Mouse (Mus musculus): ENCODE results near the gene Iqcd. TPM values are rescaled to one million over a fixed set of nuclear protein-coding genes. Genes with fewer than 3 reads are reported as not detected.
A peak's percentile ranks its signal among the peaks of the same experiment; 100 is the strongest.

The Iqcd gene
- total RNA-seq, 1 experiment from 2014 or later, result not detected

DNA sequence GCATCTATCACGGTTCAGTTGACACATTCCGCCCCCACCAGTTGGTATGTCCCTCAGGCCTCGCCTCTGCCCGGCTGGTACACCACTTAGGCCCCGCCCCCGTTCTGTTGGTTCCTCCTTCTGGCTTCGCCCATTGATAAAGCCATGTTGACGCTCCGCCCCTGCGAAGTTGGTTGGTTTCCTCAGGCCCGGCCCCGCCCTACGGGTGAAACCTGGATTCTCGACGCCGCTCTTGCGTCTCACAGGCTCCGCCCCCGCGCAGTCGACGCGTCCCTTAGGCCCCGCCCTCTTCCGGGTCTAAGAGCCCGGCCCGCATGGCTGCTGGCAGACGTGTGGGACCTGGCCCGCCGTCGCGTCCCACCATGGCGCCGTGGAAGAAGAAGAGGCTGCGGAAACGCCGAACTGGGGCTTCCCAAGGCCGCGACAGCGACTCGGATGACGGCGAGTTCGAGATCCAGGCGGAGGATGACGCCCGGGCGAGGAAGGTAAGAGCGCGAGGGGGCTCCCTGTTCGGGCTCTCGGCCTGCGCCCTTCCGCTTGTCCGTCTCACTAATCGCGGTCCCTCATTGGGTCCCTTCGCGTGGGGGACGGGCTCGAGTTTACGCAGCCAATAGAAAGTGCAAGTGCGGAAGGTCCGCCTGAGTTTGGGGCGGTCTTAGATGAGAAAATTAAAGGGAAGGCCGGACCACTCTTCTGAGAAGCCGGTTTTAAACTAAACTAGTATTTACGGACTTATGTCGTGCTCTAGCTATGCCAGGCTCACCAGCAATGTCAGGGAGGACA, 24.2 kb downstream of the Iqcd start:
- ATAC-seq (replicated peaks in 1 of 2; ENCODE audit: insufficient read depth in 1 of 2, low FRiP score in 2 of 2, low TSS enrichment in 1 of 2, low read depth in 1 of 2, poor library complexity in 2 of 2, severe bottlenecking in 2 of 2), result peak; percentile 91 to 92

DNA sequence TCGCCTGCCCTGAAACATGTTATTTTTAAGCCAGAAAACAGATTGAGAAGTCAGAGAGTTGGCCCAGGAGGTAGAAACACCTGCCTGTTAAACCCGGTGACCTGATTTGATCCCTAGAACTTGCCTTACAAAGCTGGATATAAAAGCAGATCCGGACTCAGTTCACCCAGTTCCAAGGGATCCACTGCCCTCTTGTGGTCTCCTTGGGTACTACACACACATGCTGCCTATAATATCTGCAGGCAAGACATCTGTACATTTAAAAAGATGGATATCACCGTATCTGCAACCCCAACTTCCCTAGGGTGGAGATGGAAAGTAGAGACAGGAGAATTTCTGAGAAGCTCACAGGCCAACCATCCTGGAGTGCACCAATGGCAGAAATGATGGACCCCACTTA, 27.1 kb downstream of the Iqcd start:
- ATAC-seq (replicated peaks in 1 of 2; ENCODE audit: insufficient read depth in 1 of 2, low FRiP score in 2 of 2, low TSS enrichment in 1 of 2, low read depth in 1 of 2, poor library complexity in 2 of 2, severe bottlenecking in 2 of 2), result no peak

DNA sequence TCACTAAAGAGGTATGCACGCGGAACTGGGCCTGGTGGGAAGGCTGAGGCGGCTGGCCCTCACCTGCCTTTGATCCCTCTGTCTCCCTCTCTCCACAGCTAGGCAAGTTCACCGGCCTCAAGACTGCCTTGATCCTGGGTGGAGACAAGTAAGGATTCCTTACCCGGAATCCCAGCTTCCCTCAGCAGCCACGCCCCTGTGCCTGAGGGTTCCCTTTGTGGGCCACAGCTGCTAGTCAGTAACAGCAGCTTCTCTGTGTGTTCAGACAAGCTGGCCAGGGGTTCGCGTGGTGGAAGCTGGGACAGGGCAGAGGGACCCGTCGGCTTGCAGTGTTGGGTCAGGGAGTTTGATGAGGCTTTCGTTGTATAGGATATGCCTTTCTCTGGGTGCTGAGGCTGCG, 30.0 kb downstream of the Iqcd start:
- no peak for ATAC-seq (replicated peaks in 1 of 2; ENCODE audit: insufficient read depth in 1 of 2, low FRiP score in 2 of 2, low TSS enrichment in 1 of 2, low read depth in 1 of 2, poor library complexity in 2 of 2, severe bottlenecking in 2 of 2)

DNA sequence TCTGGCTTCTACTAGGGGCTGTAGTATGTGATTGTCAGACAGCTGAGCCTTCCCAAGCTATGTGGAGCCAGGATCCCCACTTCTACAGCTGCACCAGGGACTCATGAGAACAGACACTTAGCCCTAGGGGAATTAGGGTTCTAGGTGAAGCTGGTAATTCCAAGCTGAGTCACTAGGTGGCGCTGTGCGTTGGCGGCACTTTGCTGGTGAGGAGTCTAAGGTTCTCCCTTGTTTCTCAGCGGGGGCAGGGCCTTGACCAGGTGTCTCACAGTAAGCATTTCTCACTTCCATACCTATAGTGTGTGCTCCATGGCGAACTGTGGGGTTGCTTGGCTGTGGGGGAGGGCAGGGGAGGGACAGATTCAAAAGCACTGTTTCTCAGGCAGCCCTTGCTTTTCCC, 30.4 kb downstream of the Iqcd start:
- ATAC-seq (replicated peaks in 1 of 2; ENCODE audit: insufficient read depth in 1 of 2, low FRiP score in 2 of 2, low TSS enrichment in 1 of 2, low read depth in 1 of 2, poor library complexity in 2 of 2, severe bottlenecking in 2 of 2), result no peak

DNA sequence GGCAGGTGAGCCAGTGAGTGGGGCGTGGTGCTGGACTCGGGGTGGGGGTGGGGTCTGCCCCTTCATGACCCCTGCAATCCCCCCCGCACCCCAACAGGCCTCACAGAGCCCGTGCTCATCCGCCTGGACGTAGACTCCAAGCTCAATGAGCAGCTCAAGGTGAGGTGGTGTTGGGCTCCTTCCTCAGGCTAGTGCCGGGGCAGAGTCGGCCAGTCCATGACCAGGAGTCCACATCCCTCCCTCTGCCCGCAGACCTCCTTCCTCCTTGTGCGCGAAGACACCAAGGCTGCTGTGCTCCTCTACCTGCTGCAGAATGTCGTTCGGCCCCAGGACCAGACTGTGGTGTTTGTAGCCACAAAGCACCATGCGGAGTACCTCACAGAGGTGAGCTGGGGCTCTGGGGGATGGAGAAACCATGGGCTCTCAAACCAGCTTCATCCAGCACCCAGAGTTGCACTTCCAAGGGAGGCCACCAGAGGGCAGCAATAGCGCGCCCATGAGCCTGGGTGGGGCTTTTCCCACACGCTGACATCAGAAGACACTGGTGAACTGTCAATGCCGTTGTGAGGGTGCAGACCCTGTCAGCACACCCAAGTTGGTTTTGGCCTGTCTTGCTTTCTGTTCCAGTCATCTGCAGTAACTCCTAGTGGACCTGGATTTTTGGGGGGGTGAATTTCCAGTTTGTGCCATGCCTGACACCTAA, 31.7 kb downstream of the Iqcd start:
- ATAC-seq (replicated peaks in 1 of 2; ENCODE audit: insufficient read depth in 1 of 2, low FRiP score in 2 of 2, low TSS enrichment in 1 of 2, low read depth in 1 of 2, poor library complexity in 2 of 2, severe bottlenecking in 2 of 2), result peak; percentile 44 to 46; a peak in 2 of 4 replicates

DNA sequence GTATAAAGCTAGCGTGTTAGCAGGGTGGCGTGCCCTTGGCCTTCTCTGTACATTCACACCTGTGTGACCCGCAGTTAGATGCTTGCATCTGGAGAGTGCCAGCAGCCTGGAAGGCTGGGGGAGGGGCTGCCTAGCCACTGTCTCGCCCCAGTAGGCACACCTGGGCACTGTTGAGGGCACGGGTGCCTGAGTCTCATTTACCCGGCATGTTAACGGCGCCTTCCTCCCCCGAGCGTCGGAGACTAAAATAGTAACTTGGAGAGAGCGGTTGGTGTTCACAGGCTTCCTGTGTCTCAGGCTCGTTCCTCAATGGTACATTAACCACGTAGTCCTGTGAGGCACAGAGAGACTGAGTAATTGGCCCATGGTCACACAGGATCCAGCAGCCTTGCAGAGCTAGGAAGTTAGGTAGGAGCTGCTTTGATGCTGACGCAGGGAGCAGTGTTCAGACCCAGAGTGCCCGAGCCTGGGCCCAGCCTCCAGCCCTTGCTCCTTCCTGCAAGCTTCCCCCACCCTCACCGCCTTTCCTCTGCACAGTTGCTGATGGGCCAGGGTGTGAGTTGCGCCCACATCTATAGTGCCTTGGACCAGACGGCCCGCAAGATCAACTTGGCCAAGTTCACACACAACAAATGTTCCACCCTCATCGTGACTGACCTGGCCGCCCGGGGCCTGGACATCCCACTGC, 32.4 kb downstream of the Iqcd start:
- ATAC-seq (replicated peaks in 1 of 2; ENCODE audit: insufficient read depth in 1 of 2, low FRiP score in 2 of 2, low TSS enrichment in 1 of 2, low read depth in 1 of 2, poor library complexity in 2 of 2, severe bottlenecking in 2 of 2), result 0 out of 4 replicates have a peak, but pooled peaks of 1 of the 2 experiments have one; percentile 7

DNA sequence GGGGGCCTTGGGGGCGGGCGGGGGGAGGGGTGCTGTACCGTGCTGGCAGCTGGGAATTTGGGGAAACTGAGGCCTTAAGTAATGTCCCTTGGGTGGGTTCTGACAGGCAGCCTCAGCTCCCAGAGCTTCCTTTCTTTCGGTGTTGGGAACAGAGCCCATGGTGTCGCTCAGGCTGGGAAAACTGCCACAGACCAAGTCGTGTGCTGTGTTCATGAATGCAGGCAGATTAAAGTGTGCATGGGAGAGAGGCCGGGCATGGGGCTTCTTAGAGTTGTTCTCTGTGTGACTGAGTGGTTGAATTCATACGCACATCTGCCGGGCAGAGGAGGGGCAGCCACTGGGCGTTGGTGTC, 33.0 kb downstream of the Iqcd start:
- ATAC-seq (replicated peaks in 1 of 2; ENCODE audit: insufficient read depth in 1 of 2, low FRiP score in 2 of 2, low TSS enrichment in 1 of 2, low read depth in 1 of 2, poor library complexity in 2 of 2, severe bottlenecking in 2 of 2), result no peak

DNA sequence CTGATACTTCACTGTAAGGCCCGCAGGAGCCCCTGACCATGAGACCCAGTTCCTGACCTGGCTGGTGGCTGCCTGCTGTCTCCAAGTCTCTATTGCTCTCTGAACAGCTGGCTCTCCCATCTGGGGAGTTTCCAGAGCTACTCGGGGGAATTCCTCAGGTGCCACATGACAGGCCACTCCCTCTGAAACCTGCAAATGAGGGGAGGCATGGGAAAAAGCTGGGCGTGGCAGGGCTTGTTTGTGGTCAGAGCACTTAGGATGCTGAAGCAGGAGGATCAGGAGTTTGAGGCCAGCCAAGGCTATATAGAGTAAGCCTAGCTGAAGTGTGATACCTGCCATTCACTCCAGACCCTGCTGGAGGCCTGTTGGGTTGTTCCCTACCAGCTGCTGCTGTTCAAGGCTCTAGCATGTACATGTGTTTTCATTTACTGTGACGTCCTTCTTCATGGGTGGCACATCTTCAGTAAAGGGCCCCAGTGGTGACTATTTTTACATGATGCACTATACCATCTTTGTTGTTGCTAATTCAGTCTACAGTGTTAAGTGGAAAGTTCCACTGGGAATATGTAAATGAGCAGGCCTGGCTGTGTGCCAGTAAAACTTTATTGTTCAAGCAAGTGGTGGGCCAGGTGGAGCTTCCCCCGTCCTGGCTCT, 33.5 kb downstream of the Iqcd start:
- ATAC-seq (replicated peaks in 1 of 2; ENCODE audit: insufficient read depth in 1 of 2, low FRiP score in 2 of 2, low TSS enrichment in 1 of 2, low read depth in 1 of 2, poor library complexity in 2 of 2, severe bottlenecking in 2 of 2), result no peak

DNA sequence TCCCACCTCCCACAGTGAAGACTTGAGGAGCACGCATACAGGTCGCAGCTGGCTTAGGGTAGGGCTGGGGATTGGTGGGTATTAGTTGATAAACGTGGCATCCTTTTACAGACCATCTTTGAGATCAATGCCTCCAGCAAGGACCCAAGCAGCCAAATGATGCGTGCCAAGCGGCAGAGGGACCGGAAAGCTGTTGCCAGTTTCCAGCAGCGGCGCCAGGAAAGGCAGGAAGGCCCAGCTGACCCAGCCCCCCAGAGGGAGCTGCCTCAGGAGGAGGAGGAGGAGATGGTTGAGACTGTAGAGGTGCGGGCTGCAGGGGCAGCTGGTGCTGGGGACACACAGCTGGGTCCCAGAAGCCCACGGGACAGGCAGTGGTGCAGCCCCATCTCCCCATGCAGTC, 35.6 kb downstream of the Iqcd start:
- ATAC-seq (replicated peaks in 1 of 2; ENCODE audit: insufficient read depth in 1 of 2, low FRiP score in 2 of 2, low TSS enrichment in 1 of 2, low read depth in 1 of 2, poor library complexity in 2 of 2, severe bottlenecking in 2 of 2), result no peak

DNA sequence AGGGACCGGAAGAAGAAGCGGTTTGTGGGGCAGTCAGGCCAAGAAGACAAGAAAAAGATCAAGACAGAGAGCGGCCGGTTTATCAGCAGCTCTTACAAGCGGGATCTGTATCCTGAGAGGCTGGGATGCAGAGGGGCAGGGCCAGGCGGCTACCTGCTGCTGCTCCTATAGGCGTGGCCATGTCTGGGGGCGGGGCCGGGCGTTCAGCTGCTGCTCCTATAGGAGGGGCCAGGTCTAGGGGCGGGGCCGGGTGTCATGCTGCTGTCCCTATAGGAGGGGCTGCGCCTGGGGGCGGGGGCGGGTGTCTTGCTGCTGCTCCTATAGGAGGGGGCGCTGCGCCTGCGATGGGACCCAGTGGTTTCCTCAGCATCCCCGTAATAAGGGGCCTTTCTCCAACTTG, 37.6 kb downstream of the Iqcd start:
- no peak for ATAC-seq (replicated peaks in 1 of 2; ENCODE audit: insufficient read depth in 1 of 2, low FRiP score in 2 of 2, low TSS enrichment in 1 of 2, low read depth in 1 of 2, poor library complexity in 2 of 2, severe bottlenecking in 2 of 2)

DNA sequence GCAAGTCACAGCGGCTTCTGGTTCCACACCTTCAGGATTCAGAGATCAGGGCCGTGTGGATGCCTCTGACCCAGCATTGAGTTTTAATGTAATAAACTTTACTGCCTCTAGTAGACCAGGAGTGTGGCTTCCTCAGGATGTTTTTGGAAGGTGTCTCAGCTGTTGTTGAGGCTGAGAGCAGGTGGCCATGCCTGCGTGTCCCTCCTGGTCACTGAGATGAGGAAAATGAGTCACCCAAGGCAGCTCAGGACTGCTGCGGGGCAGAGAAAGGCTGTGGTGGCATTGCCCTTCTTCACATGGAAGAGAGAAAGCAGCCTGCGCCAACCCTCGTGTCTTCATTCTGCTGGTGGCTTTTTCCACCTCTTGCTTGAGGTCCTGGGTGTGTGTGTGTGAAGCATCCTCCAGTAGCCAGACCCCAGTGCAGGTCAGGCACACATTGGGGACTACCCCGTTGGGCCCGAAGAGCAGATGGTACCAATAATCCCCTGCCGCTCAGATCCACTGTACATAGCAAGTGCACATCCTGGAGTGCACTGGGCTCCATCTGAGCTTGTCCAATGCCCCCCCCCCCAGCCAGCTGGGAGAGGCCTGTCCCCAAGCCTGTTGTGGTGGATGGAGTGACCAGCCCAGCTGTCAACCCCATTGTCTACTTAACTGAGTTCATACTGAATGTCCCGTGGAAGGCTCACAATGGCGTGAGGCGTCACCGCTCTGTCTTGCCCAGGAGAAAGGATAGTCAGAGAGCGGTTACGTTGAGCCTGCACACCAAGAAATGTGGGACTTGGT, 38.9 kb downstream of the Iqcd start:
- no peak for ATAC-seq (replicated peaks in 1 of 2; ENCODE audit: insufficient read depth in 1 of 2, low FRiP score in 2 of 2, low TSS enrichment in 1 of 2, low read depth in 1 of 2, poor library complexity in 2 of 2, severe bottlenecking in 2 of 2)

DNA sequence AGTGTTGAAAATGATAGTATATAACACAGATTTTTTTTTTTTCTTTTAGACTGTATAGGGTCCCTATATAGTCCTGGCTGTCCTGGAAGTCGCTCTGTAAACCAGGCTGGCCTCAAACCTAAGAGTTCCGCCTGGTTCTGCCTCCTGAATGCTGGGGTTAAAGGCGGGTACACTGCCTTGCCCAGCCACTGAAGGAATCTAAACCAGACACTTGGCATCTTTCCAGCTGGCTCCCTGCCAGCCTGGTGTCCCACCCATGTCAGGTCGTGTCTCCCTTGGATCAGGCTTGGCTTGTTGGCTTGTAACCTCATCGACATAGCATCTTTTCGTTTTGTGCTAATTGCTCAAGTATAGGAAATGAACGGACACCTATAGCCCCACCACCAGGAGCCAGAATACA, 39.8 kb downstream of the Iqcd start:
- ATAC-seq (replicated peaks in 1 of 2; ENCODE audit: insufficient read depth in 1 of 2, low FRiP score in 2 of 2, low TSS enrichment in 1 of 2, low read depth in 1 of 2, poor library complexity in 2 of 2, severe bottlenecking in 2 of 2), result no peak

DNA sequence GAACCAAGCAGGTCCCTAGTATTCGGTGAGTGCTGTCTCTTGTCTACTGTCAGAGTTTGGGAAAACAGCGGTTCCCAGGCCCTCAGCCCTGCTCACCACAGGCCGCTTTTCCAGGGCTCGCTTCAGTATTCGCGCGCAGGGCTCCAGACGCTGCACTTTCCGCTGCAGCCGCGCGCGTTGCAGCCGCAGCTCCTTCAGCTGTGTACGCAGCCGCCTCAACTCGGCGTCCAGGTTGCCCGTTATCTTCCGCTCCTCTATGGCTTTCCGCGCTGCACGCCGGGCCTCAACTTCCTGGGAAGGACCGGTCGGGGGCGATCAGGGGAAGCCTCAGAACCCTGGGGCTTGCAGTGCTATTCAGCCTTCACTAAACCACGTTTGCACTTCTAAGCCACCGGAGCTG, 42.3 kb downstream of the Iqcd start:
- peak in 1 of 2 experiments; percentile 38; a peak in 3 of 4 replicates for ATAC-seq (replicated peaks in 1 of 2; ENCODE audit: insufficient read depth in 1 of 2, low FRiP score in 2 of 2, low TSS enrichment in 1 of 2, low read depth in 1 of 2, poor library complexity in 2 of 2, severe bottlenecking in 2 of 2)

DNA sequence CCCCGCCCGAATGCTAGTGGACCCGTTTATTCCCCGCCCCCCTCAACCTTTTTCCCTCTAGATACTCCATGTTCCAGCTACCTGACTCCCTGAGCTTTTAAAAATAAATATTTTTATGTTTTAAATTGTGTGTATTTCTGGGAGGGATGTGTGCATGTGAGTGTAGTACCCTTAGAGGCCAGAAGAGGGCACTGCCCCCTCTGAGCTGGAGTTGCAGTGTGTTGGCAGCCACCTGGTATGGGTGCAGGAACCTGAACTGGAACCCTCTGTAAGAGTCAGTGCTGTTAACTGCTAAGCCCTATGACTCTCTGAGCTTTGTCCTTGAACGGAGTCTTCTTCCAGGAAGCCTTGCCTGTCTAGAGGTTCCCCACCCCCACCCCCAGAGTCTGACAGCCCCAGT, 43.1 kb downstream of the Iqcd start:
- ATAC-seq (replicated peaks in 1 of 2; ENCODE audit: insufficient read depth in 1 of 2, low FRiP score in 2 of 2, low TSS enrichment in 1 of 2, low read depth in 1 of 2, poor library complexity in 2 of 2, severe bottlenecking in 2 of 2), result no peak

DNA sequence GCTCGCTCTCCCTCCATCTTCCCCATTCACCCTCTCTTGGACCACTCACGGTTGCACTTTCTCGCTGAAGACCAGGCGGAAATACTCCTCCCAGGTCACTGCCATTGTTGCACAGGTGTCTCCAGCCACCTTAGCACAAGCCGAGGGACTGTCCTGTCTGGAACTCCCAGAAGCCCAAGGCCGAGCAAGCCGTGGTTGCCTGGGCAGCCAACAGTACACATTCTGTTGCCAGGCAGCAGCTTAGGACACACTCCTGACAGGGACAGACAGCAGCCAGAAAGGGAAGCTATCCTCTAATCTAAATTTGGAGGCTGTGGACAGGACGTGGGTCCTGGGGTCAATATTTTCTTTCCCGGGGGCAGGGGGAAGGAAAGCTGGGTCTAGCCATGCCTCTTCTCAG, 45.3 kb downstream of the Iqcd start, which contains the start of gene Cfap73:
Gene Cfap73, minus strand, starts transcription at position 105 of the 400 bp plus-strand sequence.
- no peak for ATAC-seq (replicated peaks in 1 of 2; ENCODE audit: insufficient read depth in 1 of 2, low FRiP score in 2 of 2, low TSS enrichment in 1 of 2, low read depth in 1 of 2, poor library complexity in 2 of 2, severe bottlenecking in 2 of 2)

DNA sequence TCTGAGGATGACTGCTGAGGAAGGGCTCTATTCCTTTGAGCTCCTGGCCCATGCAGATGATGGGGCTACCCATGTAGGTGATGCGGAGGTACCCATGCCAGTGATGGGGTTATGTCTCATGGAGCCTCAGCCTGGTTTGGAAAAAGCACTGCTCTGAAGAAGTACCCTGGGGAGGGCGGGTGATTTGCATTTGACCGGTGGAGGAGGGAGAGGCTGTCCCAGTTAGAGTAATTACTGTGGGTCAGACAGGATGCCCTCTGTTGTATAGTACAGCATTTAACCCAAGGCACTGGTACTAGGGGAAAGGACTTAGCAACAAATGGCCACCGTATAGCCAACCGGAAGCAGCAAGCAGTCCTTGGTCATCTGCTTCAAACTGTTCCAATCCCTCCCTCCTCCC, 46.0 kb downstream of the Iqcd start:
- no peak for ATAC-seq (replicated peaks in 1 of 2; ENCODE audit: insufficient read depth in 1 of 2, low FRiP score in 2 of 2, low TSS enrichment in 1 of 2, low read depth in 1 of 2, poor library complexity in 2 of 2, severe bottlenecking in 2 of 2)

DNA sequence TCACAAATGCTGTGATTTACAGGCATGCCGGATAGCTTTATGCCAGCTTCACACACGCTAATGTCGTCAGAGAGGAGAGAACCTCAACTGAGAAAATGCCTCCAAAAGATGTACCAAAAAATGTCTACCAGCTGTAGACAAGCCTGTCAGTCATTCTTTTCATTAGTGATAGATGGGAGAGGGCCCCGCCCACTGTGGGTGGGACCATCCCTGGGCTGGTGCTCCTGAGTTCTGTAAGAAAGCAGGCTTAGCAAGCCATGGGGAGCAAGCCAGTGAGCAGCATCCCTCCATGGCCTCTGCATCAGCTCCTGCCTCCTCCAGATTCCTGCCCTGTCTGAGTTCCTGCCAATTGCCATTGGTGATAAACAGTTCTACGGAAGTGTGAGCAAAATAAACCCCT, 46.8 kb downstream of the Iqcd start:
- ATAC-seq (replicated peaks in 1 of 2; ENCODE audit: insufficient read depth in 1 of 2, low FRiP score in 2 of 2, low TSS enrichment in 1 of 2, low read depth in 1 of 2, poor library complexity in 2 of 2, severe bottlenecking in 2 of 2), result no peak

Measured in hematopoietic stem cell, adult 5-6 weeks (primary cell).